Mouse (Mus musculus): ENCODE results near the gene Olfr146.

Olfr146 gene

GRCm38 (mm10) chr9:39023277-39023676 lies at the start of gene Olfr146:
Gene Olfr146 (minus strand): TSS chr9:39023377.
- no peak for DNase-seq (ENCODE audit: low read depth)

DNA sequence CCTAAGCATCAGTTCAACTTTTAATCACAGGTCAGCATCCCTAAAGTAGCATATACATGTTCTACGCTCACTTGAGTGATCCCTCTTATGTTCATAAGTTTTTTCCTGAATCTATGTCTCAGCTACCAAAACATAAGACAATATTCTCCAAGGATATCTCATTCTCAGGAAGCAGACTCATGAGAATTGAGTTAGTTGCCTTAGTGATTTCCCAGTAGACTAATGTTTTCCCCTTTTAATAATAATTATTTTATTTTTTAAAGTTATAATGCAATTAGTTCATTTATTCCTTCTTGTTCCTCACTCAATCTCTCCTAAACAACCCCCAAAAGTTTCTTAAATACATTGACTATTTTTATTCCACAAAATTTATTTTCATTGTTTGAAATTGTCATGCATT lies 41.7 kb upstream of the Olfr146 start, which contains the start of gene Olfr937:
TSS of gene Olfr937 (minus strand) at position 101 of the 400 bp plus-strand sequence.
- DNase-seq (ENCODE audit: low read depth) = no peak

DNA sequence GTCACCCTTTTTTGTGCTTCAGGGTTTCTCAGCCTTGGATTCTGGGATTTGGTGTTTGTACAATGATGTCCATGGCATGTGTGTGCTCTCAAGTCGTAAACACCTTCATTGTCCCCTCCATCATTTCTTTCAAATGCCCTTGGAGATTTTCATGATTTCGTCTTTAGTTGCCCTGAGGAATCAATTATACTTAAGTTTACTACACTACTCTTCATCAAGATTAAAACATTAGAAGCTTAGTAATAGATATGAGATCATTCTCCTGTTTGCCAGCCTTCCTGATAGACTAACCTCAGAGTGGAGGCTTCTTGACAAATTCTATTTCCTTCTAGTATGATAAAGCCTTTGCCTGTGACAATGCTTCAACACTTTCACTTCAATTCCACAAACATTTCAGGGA lies 23.6 kb downstream of the Olfr146 start, which contains the start of gene Olfr935:
TSS of gene Olfr935 (minus strand) at position 101 of the 400 bp plus-strand sequence.
- no peak for DNase-seq (ENCODE audit: low read depth)

- no peak for DNase-seq (ENCODE audit: low read depth)
Observed at GRCm38 (mm10) chr9:38988215-38988614, 35.0 kb downstream of the Olfr146 start, which contains the start of gene Olfr934. Gene Olfr934 (minus strand): TSS chr9:38988315.

DNA sequence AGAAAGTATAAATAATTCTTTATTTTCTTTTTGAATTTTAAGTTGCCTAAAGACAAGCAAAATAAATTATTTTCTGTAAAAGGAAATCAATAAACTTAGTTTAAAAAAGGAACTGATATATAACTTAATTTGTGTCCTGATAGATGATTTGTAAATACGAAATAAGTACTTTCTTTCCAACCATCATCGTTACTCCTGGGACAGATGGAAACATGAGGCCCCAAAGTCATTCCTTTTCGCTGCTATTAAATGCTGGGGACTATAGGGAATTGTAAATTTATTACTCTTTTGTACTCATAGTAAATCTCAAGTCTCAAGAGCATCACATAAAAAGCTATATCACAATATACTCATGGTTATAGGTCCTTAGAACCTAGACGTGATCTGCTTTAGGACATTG lies 51.2 kb downstream of the Olfr146 start, which contains the start of gene Olfr933:
TSS of gene Olfr933 (plus strand) at position 301 of the 400 bp plus-strand sequence.
- no peak for DNase-seq (ENCODE audit: low read depth)
